Mouse (Mus musculus) cerebellum, adult (tissue): ENCODE measurements at regions not wholly inside any gene's neighbourhood (a gene's known extent, or its start where the extent isn't known, plus 50 kb on each side); places are given as distances from the start of the nearest gene placed in this dataset.

ENCODE experiments used
- ATAC-seq: cut with Nextera tagmentation; 2 replicates; pipeline ENCODE4 v1.9.2; 2017; ENCODE audit warnings: mild to moderate bottlenecking, moderate library complexity, mixed read lengths; ENCODE audit not compliant: insufficient number of reproducible peaks, low FRiP score, low TSS enrichment

- no peak for ATAC-seq
Measured at GRCm38 (mm10) chr7:70032857-70033256, 333.7 kb downstream of the Nr2f2 start.

- ATAC-seq: no peak
Measured at GRCm38 (mm10) chr7:70029311-70029710, 337.2 kb downstream of the Nr2f2 start.

GRCm38 (mm10) chr7:70025527-70025926 lies 341.0 kb downstream of the Nr2f2 start:
- no peak for ATAC-seq

- no peak for ATAC-seq
Measured at GRCm38 (mm10) chr7:70016611-70017010, 349.9 kb downstream of the Nr2f2 start.

GRCm38 (mm10) chr7:70003200-70003986 lies 363.1 kb downstream of the Nr2f2 start:
- ATAC-seq: no peak

GRCm38 (mm10) chr7:69998756-69999155 lies 367.8 kb downstream of the Nr2f2 start:
- no peak for ATAC-seq

- no peak for ATAC-seq
Measured at GRCm38 (mm10) chr7:69994540-69995303, 371.8 kb downstream of the Nr2f2 start.

GRCm38 (mm10) chr7:69992383-69993327 lies 373.9 kb downstream of the Nr2f2 start:
- no peak for ATAC-seq

GRCm38 (mm10) chr7:69991982-69992381 lies 374.6 kb downstream of the Nr2f2 start:
- ATAC-seq: no peak

- no peak for ATAC-seq
Measured at GRCm38 (mm10) chr7:69988704-69989103, 377.8 kb downstream of the Nr2f2 start.

- no peak for ATAC-seq
Measured at GRCm38 (mm10) chr7:69981301-69981700, 385.2 kb downstream of the Nr2f2 start.

GRCm38 (mm10) chr7:69976369-69976768 lies 390.2 kb downstream of the Nr2f2 start:
- no peak for ATAC-seq

GRCm38 (mm10) chr7:69964002-69964401 lies 402.5 kb downstream of the Nr2f2 start:
- ATAC-seq: no peak

- ATAC-seq: no peak
Measured at GRCm38 (mm10) chr7:69950221-69950670, 416.3 kb downstream of the Nr2f2 start.

GRCm38 (mm10) chr7:69949647-69950121 lies 416.9 kb downstream of the Nr2f2 start:
- ATAC-seq: peak; percentile 52; the same call in 1 of the 2 replicates

- no peak for ATAC-seq
Measured at GRCm38 (mm10) chr7:69946396-69946795, 420.1 kb downstream of the Nr2f2 start.

GRCm38 (mm10) chr7:69941881-69942280 lies 424.7 kb downstream of the Nr2f2 start:
- ATAC-seq: no peak

- no peak for ATAC-seq
Measured at GRCm38 (mm10) chr7:69925261-69925660, 441.3 kb downstream of the Nr2f2 start.

GRCm38 (mm10) chr7:69924551-69924950 lies 442.0 kb downstream of the Nr2f2 start:
- ATAC-seq: no peak

GRCm38 (mm10) chr7:69911760-69912159 lies 454.8 kb downstream of the Nr2f2 start:
- ATAC-seq: no peak
